Mouse (Mus musculus) heart, embryonic 13.5 days (tissue): ENCODE results near the gene Gm17428. TPM values are rescaled to one million over a fixed set of nuclear protein-coding genes. Genes with fewer than 3 reads are reported as not detected.
A peak's percentile ranks its signal among the peaks of the same experiment; 100 is the strongest.

Experiments used
- ATAC-seq: fragments of 200-750 bp; cut with Nextera tagmentation; 2 replicates; pipeline ENCODE4 v1.8.0; 2017; ENCODE audit warnings: moderate TSS enrichment; ENCODE audit not compliant: insufficient number of reproducible peaks, low FRiP score, low TSS enrichment; ENCODE audit errors: extremely low read depth
- H3K27ac ChIP-seq: fragments of 300-500 bp; sonication (generic); replicated peaks from 2 replicates; pipeline ENCODE4 v1.5.1; 2015; ENCODE audit warnings: moderate library complexity, mild to moderate bottlenecking, inconsistent platforms
- H3K27me3 ChIP-seq: fragments of 300-500 bp; sonication (generic); replicated peaks from 2 replicates; pipeline ENCODE4 v1.6.1; 2015; ENCODE audit warnings: mild to moderate bottlenecking, inconsistent platforms
- H3K36me3 ChIP-seq: fragments of 300-500 bp; sonication (generic); 2 replicates; pipeline ENCODE4 v1.6.1; 2015; ENCODE audit warnings: mild to moderate bottlenecking, inconsistent platforms
- H3K4me1 ChIP-seq: fragments of 300-500 bp; sonication (generic); 2 replicates; pipeline ENCODE4 v1.6.1; 2015; ENCODE audit warnings: inconsistent platforms
- H3K4me2 ChIP-seq: fragments of 300-500 bp; sonication (generic); 2 replicates; pipeline ENCODE4 v1.6.1; 2015; ENCODE audit warnings: inconsistent platforms, mild to moderate bottlenecking, moderate library complexity
- H3K4me3 ChIP-seq: fragments of 300-500 bp; sonication (generic); 2 replicates; pipeline ENCODE4 v1.5.1; 2015; ENCODE audit warnings: moderate library complexity, mild to moderate bottlenecking, inconsistent platforms
- H3K9ac ChIP-seq: fragments of 300-500 bp; sonication (generic); 2 replicates; pipeline ENCODE4 v1.6.1; 2015; ENCODE audit warnings: inconsistent platforms, mild to moderate bottlenecking, moderate library complexity
- H3K9me3 ChIP-seq: fragments of 300-500 bp; sonication (generic); 2 replicates; pipeline ENCODE4 v1.6.1; 2016; ENCODE audit warnings: inconsistent platforms
- WGBS: fragments of 180-500 bp; shearing (Covaris S2); methylation state at CpG from one replicate; pipeline ENCODE4 v1.1.7; 2015; ENCODE audit warnings: mixed read lengths; 5-methylcytosine and 5-hydroxymethylcytosine counted together
- polyA plus RNA-seq: library from polyadenylated mRNA; unstranded; fragments of >200 nt; fragmentation: Nextera tagmentation; extraction: Ambion mirVana; gene quantifications from 2 replicates; pipeline ENCODE4 v1.2.1, GENCODE M21; 2015

Gm17428 gene
- polyA plus RNA-seq, result not detected in 2 replicates

GRCm38 (mm10) chr14:54976633-54977032 is at the start of gene Gm17428:
TSS of gene Gm17428 (plus strand) at chr14:54976933.
- H3K9ac ChIP-seq, result peak within 1 kb of the TSS; percentile 79
- peaks cover 40% of the 10 kb centered on the region for H3K4me1 ChIP-seq
- peaks cover 87% of the 10 kb centered on the region for H3K36me3 ChIP-seq
- no peak within 1 kb of the TSS for H3K4me3 ChIP-seq
- H3K4me2 ChIP-seq, result peak within 1 kb of the TSS; percentile 8; the same call in 1 of the 2 replicates
- 50% methylated on average over 1 of the region's 1 CpGs for WGBS
- no peaks in the 10 kb centered on the region for H3K9me3 ChIP-seq
- peaks cover 10% of the 10 kb centered on the region for H3K27me3 ChIP-seq
- ATAC-seq, result no peak
- H3K27ac ChIP-seq, result peak within 1 kb of the TSS; percentile 90

GRCm38 (mm10) chr14:54927296-54927695 is 49.4 kb upstream of the Gm17428 start:
- peaks cover 48% of the 10 kb centered on the region for H3K4me1 ChIP-seq
- peak overlapping the region; percentile 91 for H3K9ac ChIP-seq

GRCm38 (mm10) chr14:54929801-54930200 is 46.9 kb upstream of the Gm17428 start:
- H3K36me3 ChIP-seq, result no peaks in the 10 kb centered on the region
- H3K4me3 ChIP-seq, result no peak overlapping the region
- H3K4me2 ChIP-seq, result no peak overlapping the region
- peaks cover 41% of the 10 kb centered on the region for H3K4me1 ChIP-seq
- no peaks in the 10 kb centered on the region for H3K9me3 ChIP-seq
- H3K9ac ChIP-seq, result no peak overlapping the region
- H3K27me3 ChIP-seq, result peaks cover 46% of the 10 kb centered on the region
- WGBS, result 50% methylated on average over 5 of the region's 5 CpGs
- H3K27ac ChIP-seq, result no peak overlapping the region
- no peak for ATAC-seq

More at GRCm38 (mm10) chr14:54927296-54927695, 49.4 kb upstream of the Gm17428 start:
- Histone ChIP-seq H3K27me3 (peaks cover 42% of the 10 kb centered on the region), H3K36me3 (peaks cover 2% of the 10 kb centered on the region; the same call in 1 of the 2 replicates), H3K9me3 (no peaks in the 10 kb centered on the region), H3K27ac (peak overlapping the region; percentile 93), H3K4me3 (peak overlapping the region; percentile 66), H3K4me2 (peak overlapping the region; percentile 96)
- WGBS, result 37% methylated on average over 7 of the region's 7 CpGs
- no peak for ATAC-seq

DNA sequence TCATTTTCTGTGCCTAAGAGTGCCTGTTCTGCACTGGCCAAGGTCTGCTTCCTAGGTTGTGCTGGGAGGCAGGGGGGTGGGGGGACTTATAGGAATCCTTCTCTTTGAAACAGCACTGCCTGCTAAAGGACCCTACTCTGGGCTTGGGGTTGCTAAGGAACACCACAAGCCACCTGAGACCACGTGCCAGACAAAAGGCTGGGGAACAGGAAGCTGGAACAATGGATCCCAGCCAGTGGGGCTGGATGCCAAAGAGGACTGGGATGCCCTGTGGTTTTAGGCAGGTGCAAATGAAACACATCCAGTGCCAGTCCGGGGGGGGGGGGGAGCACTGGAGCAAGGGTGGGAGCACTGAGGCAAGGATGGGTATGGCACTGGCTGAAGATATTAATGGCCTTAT is 46.3 kb upstream of the Gm17428 start:
- H3K27me3 ChIP-seq, result peaks cover 45% of the 10 kb centered on the region
- WGBS, result 33% methylated on average over 2 of the region's 2 CpGs

DNA sequence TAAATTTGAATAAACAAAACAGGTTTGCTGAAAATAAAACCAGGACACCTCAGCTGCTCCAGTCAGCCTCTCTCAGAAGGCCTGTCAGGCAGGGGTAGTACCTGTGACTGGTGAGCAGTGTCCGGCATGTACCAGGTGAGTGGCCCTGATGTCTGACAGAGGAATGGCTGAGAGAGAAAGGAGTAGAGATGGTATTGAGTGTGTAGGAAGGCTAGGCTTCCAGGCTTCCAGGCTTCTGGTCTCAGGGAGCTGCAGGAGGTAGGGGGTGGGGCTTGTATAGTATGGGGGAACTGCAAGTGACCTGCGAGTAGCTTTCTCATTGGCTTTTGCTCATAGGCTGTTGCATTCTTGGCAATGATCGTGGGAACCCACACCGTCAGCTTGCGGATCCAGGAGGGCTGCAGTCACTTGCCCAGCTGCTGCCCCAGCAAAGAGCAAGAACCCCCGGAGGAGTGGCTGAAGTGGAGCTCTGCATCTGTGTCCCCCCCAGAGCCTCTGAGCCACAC is 44.0 kb upstream of the Gm17428 start, which contains the start of gene Il25:
Gene Il25 (plus strand): TSS at position 51 of the 506 bp plus-strand sequence.
- H3K4me1 ChIP-seq, result peaks cover 30% of the 10 kb centered on the region
- no peak within 1 kb of the TSS for H3K4me3 ChIP-seq
- no peak within 1 kb of the TSS for H3K4me2 ChIP-seq
- H3K9me3 ChIP-seq, result no peaks in the 10 kb centered on the region
- ATAC-seq, result no peak
- peaks cover 23% of the 10 kb centered on the region for H3K27me3 ChIP-seq
- WGBS, result 26% methylated on average over 6 of the region's 6 CpGs
- H3K9ac ChIP-seq, result no peak within 1 kb of the TSS
- H3K36me3 ChIP-seq, result no peaks in the 10 kb centered on the region
- no peak within 1 kb of the TSS for H3K27ac ChIP-seq

More for the DNA sequence above, 46.3 kb upstream of the Gm17428 start:
- H3K4me3 ChIP-seq, result no peak overlapping the region
- H3K36me3 ChIP-seq, result no peaks in the 10 kb centered on the region
- no peak overlapping the region for H3K27ac ChIP-seq
- H3K4me1 ChIP-seq, result peaks cover 35% of the 10 kb centered on the region
- H3K9ac ChIP-seq, result no peak overlapping the region
- no peak overlapping the region for H3K4me2 ChIP-seq
- ATAC-seq, result no peak
- H3K9me3 ChIP-seq, result no peaks in the 10 kb centered on the region

- no peak for ATAC-seq
- Histone ChIP-seq H3K27ac (peak within 1 kb of the TSS; percentile 25; the same call in 1 of the 2 replicates), H3K9ac (peak within 1 kb of the TSS; percentile 25; the same call in 1 of the 2 replicates), H3K4me1 (peaks cover 30% of the 10 kb centered on the region), H3K4me3 (no peak within 1 kb of the TSS), H3K27me3 (peaks cover 13% of the 10 kb centered on the region), H3K36me3 (peaks cover 15% of the 10 kb centered on the region), H3K9me3 (no peaks in the 10 kb centered on the region), H3K4me2 (0 out of 2 replicates have a peak within 1 kb of the TSS, but pooled peaks have one; percentile 2)
- 18% methylated on average over 8 of the region's 8 CpGs for WGBS
These were observed 40.6 kb upstream of the Gm17428 start, which contains the start of gene Cmtm5 for GRCm38 (mm10) chr14:54935904-54936830. TSS of gene Cmtm5 (plus strand) at chr14:54936261.

DNA sequence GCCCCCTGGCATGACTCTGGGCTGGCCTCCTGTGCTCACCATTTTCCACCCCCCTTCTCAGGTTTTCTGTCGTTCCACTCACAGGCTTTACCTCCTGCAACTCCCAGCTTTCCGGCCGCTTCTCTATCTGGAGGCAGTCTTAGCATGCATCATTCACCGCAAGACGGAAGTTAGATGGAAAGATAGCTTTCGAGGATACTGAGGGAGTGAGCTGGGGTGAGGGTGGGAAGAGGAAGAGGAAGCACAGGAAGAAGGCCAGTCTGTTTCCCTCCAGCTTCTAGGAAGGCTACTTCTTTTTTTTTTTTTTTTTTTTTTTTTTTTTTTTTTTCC is 39.9 kb upstream of the Gm17428 start:
- Histone ChIP-seq H3K9me3 (no peaks in the 10 kb centered on the region), H3K4me1 (peaks cover 30% of the 10 kb centered on the region), H3K4me2 (0 out of 2 replicates have a peak overlapping the region, but pooled peaks have one; percentile 2), H3K27ac (0 out of 2 replicates have a peak overlapping the region, but pooled peaks have one; percentile 25), H3K4me3 (no peak overlapping the region), H3K27me3 (peaks cover 13% of the 10 kb centered on the region), H3K9ac (0 out of 2 replicates have a peak overlapping the region, but pooled peaks have one; percentile 25), H3K36me3 (peaks cover 22% of the 10 kb centered on the region)
- ATAC-seq, result no peak
- 30% methylated on average over 6 of the region's 6 CpGs for WGBS

- Histone ChIP-seq H3K27me3 (peaks cover 13% of the 10 kb centered on the region), H3K9me3 (no peaks in the 10 kb centered on the region), H3K4me3 (no peak overlapping the region), H3K36me3 (peaks cover 29% of the 10 kb centered on the region), H3K27ac (0 out of 2 replicates have a peak overlapping the region, but pooled peaks have one; percentile 28), H3K4me1 (peaks cover 29% of the 10 kb centered on the region), H3K9ac (0 out of 2 replicates have a peak overlapping the region, but pooled peaks have one; percentile 14), H3K4me2 (no peak overlapping the region)
- 60% methylated on average over 16 of the region's 16 CpGs for WGBS
- ATAC-seq, result no peak
These were observed 39.2 kb upstream of the Gm17428 start for GRCm38 (mm10) chr14:54937361-54938182.

DNA sequence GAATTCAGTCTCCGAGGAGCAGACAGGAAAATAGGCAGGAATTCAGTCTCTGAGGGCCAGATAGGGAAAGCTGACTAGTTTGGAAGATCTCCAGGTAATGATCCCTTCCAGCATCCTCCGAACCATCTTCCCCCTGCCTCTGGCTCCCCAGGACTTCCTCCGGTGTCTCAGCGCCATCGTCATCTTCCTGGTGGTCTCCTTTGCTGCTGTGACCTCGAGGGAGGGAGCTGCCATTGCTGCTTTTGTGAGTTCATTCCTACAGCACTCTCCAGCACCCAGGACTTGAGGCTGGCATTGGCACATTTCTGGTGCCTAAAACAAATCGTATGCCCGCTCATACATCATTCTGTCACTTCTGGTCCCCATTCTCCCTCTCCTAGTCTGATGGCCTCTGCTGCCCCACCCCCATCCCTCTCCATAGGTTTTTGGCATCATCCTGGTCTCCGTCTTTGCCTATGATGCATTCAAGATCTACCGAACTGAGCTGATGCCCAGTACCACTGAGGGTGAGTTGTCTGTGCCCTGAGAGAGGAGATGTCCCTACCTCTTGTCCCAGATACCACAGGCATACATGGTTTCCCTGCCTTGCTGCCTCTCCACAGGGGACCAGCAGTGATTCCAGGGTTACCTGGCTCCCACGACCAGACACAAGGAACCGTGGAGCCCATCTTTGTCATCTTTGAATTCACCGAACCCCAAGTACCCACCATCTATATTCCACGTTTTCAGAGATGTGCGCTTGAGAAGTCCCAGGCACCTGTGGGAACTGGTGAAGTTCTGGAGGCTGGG is 38.1 kb upstream of the Gm17428 start:
- Histone ChIP-seq H3K4me1 (peaks cover 23% of the 10 kb centered on the region), H3K4me3 (no peak overlapping the region), H3K4me2 (no peak overlapping the region), H3K27me3 (peaks cover 13% of the 10 kb centered on the region), H3K36me3 (peaks cover 40% of the 10 kb centered on the region), H3K9me3 (no peaks in the 10 kb centered on the region), H3K9ac (no peak overlapping the region), H3K27ac (0 out of 2 replicates have a peak overlapping the region, but pooled peaks have one; percentile 28)
- 50% methylated on average over 15 of the region's 15 CpGs for WGBS
- ATAC-seq, result no peak
